Mouse (Mus musculus) liver, embryonic 13.5 days (tissue): Measurements from ENCODE around the gene Gdf7. TPM values are rescaled to one million over a fixed set of nuclear protein-coding genes. Genes with fewer than 3 reads are reported as not detected.

ENCODE experiments used
- ATAC-seq: fragments of 200-750 bp; cut with Nextera tagmentation; 2 replicates; pipeline ENCODE4 v1.8.0; 2017; ENCODE audit warnings: low read depth, mild to moderate bottlenecking, moderate number of reproducible peaks, moderate library complexity
- DNase-seq: peaks from one replicate; pipeline ENCODE4 v3.0.0; 2022
- H3K27ac ChIP-seq: fragments of 300-500 bp; sonication (generic); 2 replicates; pipeline ENCODE4 v1.5.1; 2015; ENCODE audit warnings: moderate library complexity, mild to moderate bottlenecking, inconsistent platforms
- H3K27me3 ChIP-seq: fragments of 300-500 bp; sonication (generic); 2 replicates; pipeline ENCODE4 v1.6.1; 2015; ENCODE audit warnings: mild to moderate bottlenecking, inconsistent platforms
- H3K36me3 ChIP-seq: fragments of 300-500 bp; sonication (generic); 2 replicates; pipeline ENCODE4 v1.6.1; 2015; ENCODE audit warnings: mild to moderate bottlenecking, inconsistent platforms
- H3K4me1 ChIP-seq: fragments of 300-500 bp; sonication (generic); replicated peaks from 2 replicates; pipeline ENCODE4 v1.6.1; 2015; ENCODE audit warnings: inconsistent platforms
- H3K4me2 ChIP-seq: fragments of 300-500 bp; sonication (generic); 2 replicates; pipeline ENCODE4 v1.6.1; 2015; ENCODE audit warnings: inconsistent platforms, mild to moderate bottlenecking, moderate library complexity
- H3K4me3 ChIP-seq: fragments of 300-500 bp; sonication (generic); replicated peaks from 2 replicates; pipeline ENCODE4 v1.5.1; 2015; ENCODE audit warnings: mild to moderate bottlenecking, inconsistent platforms
- H3K9ac ChIP-seq: fragments of 300-500 bp; sonication (generic); 2 replicates; pipeline ENCODE4 v1.6.1; 2015; ENCODE audit warnings: mild to moderate bottlenecking, inconsistent platforms
- H3K9me3 ChIP-seq: fragments of 300-500 bp; sonication (generic); replicated peaks from 2 replicates; pipeline ENCODE4 v1.6.1; 2016; ENCODE audit warnings: inconsistent platforms
- WGBS: fragments of 180-500 bp; shearing (Covaris S2); methylation state at CpG from one replicate; pipeline ENCODE4 v1.1.7; 2015; ENCODE audit not compliant: insufficient replicate concordance; 5-methylcytosine and 5-hydroxymethylcytosine counted together
- polyA plus RNA-seq: library from polyadenylated mRNA; unstranded; fragments of >200 nt; fragmentation: Nextera tagmentation; extraction: Ambion mirVana; gene quantifications from 2 replicates; pipeline ENCODE4 v1.2.1, GENCODE M21; 2015

The Gdf7 gene
- polyA plus RNA-seq, 1 experiment from 2014 or later, result not detected

DNA sequence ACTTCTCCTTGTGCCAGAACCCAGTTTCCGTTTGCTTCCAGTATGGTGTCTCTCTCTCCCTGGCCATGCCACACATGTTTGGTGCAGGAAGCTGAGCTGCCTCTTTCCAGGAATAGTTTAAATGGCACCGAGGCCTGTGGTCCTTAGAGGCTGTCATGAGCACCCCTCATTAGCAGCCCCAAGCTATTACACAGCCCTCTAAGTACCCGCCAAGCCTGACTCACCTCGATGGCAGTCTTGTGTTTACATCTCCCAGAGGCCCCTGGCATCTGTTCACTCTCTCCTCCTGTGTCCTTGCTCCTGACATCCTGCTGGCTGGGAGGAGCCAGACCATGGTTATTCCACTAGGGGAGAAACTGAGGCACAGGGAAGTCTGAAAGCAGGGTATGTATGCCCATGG, 36.7 kb upstream of the Gdf7 start:
- 59% methylated on average over 4 of the region's 4 CpGs for WGBS
- no peak for ATAC-seq
- no peak overlapping the region for H3K4me2 ChIP-seq

DNA sequence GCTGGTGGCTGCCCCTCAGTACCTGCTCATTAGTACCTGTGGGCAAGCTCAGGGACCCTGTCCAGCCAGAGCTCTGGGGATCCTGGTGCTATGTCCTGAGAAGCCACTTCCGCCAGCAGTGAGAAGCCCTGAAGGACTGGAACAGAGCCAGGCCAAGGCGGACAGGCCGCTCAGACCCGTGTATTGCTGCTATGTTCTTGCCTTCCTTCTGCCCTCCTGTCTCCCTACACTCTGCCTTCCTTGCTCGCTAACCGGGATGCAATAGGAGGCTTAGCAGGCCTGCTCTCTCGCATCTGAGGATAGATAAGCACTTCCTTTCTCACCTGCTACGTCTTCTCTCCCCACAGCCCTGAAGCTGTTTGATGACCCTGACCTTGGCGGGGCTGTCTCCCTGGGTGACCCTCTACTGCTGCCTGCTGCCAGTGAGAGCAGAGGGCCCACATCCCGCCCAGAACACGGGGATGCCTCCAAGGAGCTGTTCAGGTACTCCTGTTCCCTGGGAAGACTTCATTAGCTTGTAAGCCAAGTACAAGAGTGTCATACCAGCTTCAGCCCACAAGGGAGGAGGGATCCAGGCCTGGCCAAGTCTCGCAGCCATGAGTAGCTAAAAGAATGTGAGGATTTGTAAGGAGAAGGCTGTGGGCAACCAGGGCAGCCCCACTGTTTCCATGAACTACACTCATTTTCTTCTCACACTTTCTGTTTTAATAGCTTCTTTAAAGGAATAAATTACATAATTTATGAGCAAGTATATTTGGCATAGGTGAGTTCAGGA, 35.7 kb upstream of the Gdf7 start:
- H3K9me3 ChIP-seq, result no peaks in the 10 kb centered on the region
- no peak for DNase-seq
- H3K9ac ChIP-seq, result no peak overlapping the region
- no peak for ATAC-seq
- H3K36me3 ChIP-seq, result peaks cover 13% of the 10 kb centered on the region; the same call in 1 of the 2 replicates
- 68% methylated on average over 12 of the region's 12 CpGs for WGBS
- peaks cover 6% of the 10 kb centered on the region for H3K4me1 ChIP-seq
- no peaks in the 10 kb centered on the region for H3K27me3 ChIP-seq
- H3K4me3 ChIP-seq, result no peak overlapping the region
- H3K27ac ChIP-seq, result no peak overlapping the region
- no peak overlapping the region for H3K4me2 ChIP-seq

More for the DNA sequence above, 36.7 kb upstream of the Gdf7 start:
- Histone ChIP-seq H3K27me3 (no peaks in the 10 kb centered on the region), H3K27ac (no peak overlapping the region), H3K9ac (no peak overlapping the region), H3K4me3 (no peak overlapping the region), H3K36me3 (peaks cover 13% of the 10 kb centered on the region; the same call in 1 of the 2 replicates), H3K4me1 (peaks cover 6% of the 10 kb centered on the region), H3K9me3 (no peaks in the 10 kb centered on the region)
- DNase-seq, result no peak

DNA sequence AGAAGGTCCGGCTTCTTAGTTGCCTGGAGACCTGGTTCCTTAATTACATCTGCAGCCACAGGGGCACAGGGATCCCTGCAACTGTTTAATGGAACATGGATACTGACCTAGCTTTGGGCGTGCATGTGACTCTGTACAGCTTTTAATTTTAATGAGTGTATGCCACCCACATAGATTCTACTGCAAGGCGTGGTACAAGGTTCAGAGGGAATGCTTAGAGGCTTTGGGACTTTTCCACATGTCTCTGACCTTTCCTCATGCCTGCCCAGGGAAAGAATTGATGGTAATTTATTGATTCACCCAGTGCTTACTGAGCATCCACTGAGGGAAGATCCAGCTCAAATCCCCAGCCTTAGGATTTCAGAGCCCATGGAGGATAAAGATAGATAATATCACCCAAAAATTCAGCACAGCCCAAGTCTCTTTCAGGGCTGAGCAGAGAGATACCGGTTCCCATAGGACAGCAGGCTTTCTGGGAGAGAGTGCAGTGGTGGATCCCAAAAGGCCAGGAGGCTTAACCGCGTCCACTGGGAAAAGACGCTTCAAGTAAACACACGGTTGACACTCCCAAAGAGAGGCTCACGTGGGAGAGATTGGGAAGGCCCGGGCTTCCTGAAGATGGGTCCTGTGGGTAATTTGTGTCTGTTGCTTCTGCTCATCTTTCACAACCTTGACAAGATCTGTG, 35.0 kb upstream of the Gdf7 start:
- DNase-seq, result no peak
- no peak overlapping the region for H3K9ac ChIP-seq

DNA sequence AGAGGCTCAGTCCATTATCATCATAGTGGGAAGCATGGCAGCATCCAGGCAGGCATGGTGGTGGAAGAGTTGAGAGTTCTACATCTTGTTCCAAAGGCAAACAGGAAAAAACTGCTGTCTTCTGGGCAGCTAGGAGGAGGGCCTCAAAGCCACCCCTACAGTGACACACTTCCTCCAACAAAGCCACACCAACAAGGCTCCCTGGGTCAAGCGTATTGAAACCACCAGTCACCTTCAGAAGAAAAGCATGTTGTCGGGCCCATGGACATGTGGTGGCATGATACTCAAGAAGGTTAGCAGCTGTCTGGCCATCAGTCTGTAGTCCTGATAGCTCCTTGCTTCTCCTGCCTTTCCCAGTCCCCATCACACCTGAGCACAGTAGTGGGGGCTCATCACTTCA, 33.7 kb upstream of the Gdf7 start:
- Histone ChIP-seq H3K4me3 (no peak overlapping the region), H3K9ac (no peak overlapping the region), H3K4me1 (peaks cover 6% of the 10 kb centered on the region), H3K36me3 (peaks cover 13% of the 10 kb centered on the region; the same call in 1 of the 2 replicates), H3K9me3 (no peaks in the 10 kb centered on the region), H3K4me2 (no peak overlapping the region), H3K27ac (no peak overlapping the region), H3K27me3 (no peaks in the 10 kb centered on the region)
- no peak for ATAC-seq
- WGBS, result 45% methylated on average over 2 of the region's 2 CpGs
- DNase-seq, result no peak

More for the DNA sequence above, 35.0 kb upstream of the Gdf7 start:
- H3K27ac ChIP-seq, result no peak overlapping the region
- H3K4me1 ChIP-seq, result peaks cover 6% of the 10 kb centered on the region
- no peaks in the 10 kb centered on the region for H3K27me3 ChIP-seq
- 81% methylated on average over 10 of the region's 10 CpGs for WGBS
- no peak overlapping the region for H3K4me2 ChIP-seq
- H3K4me3 ChIP-seq, result no peak overlapping the region
- H3K36me3 ChIP-seq, result peaks cover 13% of the 10 kb centered on the region; the same call in 1 of the 2 replicates
- no peak for ATAC-seq
- no peaks in the 10 kb centered on the region for H3K9me3 ChIP-seq

DNA sequence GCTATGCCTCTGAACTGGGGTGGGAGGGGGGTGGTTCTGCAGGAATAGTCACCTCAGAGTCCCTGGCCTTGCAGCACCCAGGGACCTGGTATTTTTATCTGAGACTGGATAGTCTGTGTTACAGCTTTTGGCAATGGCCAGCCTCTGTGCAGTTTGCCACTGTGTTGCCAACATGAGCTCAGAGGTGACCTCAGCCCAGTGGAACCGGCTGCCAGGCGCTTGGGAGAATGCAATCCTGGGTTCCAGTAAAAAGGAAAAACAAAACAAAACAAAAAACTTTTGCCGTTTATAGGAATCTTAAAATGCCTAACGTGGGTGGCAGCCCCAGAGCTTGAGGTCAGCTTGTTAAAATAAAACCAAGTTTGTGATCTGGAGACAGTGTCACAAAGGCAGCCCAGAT, 32.5 kb upstream of the Gdf7 start:
- no peak for DNase-seq

DNA sequence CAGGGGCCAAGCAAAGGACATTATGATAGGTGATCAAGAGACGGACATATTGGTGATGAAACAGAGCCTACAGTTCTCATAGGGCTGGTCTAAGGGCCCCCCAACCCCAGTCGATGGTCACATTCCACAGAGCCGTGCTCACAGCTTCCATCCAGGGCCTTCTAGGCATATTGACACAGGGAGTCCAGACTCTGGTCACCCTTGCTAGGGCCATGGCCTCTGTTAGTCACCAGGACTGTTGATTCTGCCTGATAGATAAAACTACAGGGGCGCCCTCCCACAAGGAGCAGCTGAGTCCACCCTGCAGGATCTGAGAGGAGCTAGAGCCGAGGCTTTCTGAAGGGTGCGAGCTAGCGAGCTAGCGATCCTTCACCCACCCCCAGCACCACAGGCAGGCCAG, 31.9 kb upstream of the Gdf7 start:
- no peak for DNase-seq
- no peak overlapping the region for H3K9ac ChIP-seq

More for the DNA sequence above, 32.5 kb upstream of the Gdf7 start:
- Histone ChIP-seq H3K36me3 (peaks cover 13% of the 10 kb centered on the region; the same call in 1 of the 2 replicates), H3K4me2 (no peak overlapping the region), H3K27ac (no peak overlapping the region), H3K9ac (no peak overlapping the region), H3K4me3 (no peak overlapping the region), H3K4me1 (peaks cover 6% of the 10 kb centered on the region), H3K9me3 (no peaks in the 10 kb centered on the region), H3K27me3 (no peaks in the 10 kb centered on the region)
- WGBS, result 68% methylated on average over 4 of the region's 4 CpGs
- ATAC-seq, result no peak

DNA sequence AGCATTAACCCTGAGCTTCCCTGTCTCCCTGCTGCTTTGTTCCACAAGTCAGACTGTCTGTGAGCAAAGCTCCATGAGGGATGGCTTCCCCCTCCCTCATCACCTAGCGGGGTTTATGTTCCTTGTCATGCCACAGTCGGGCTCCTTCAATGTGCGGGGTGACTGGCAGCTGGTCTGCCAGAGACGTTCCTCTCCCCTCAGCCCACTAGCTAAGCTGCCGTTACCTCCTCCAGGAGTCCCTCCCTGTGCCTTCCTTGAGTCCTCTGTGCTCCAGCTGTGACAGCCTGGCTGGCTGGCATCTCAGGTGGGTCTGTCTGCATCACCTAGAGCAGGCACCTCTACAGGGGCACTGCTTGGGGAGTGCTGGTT, 30.4 kb upstream of the Gdf7 start:
- Histone ChIP-seq H3K27me3 (no peaks in the 10 kb centered on the region), H3K36me3 (peaks cover 4% of the 10 kb centered on the region; the same call in 1 of the 2 replicates), H3K4me2 (no peak overlapping the region), H3K9ac (no peak overlapping the region), H3K9me3 (no peaks in the 10 kb centered on the region), H3K4me1 (peaks cover 6% of the 10 kb centered on the region), H3K4me3 (no peak overlapping the region), H3K27ac (no peak overlapping the region)
- 77% methylated on average over 5 of the region's 5 CpGs for WGBS
- ATAC-seq (no peak), DNase-seq (no peak)

More for the DNA sequence above, 31.9 kb upstream of the Gdf7 start:
- Histone ChIP-seq H3K36me3 (peaks cover 11% of the 10 kb centered on the region; the same call in 1 of the 2 replicates), H3K4me3 (no peak overlapping the region), H3K9me3 (no peaks in the 10 kb centered on the region), H3K27ac (no peak overlapping the region), H3K4me1 (peaks cover 6% of the 10 kb centered on the region), H3K4me2 (no peak overlapping the region), H3K27me3 (no peaks in the 10 kb centered on the region)
- whole genome bisulfite sequencing, result 71% methylated on average over 8 of the region's 8 CpGs
- peak; percentile 69 for ATAC-seq

DNA sequence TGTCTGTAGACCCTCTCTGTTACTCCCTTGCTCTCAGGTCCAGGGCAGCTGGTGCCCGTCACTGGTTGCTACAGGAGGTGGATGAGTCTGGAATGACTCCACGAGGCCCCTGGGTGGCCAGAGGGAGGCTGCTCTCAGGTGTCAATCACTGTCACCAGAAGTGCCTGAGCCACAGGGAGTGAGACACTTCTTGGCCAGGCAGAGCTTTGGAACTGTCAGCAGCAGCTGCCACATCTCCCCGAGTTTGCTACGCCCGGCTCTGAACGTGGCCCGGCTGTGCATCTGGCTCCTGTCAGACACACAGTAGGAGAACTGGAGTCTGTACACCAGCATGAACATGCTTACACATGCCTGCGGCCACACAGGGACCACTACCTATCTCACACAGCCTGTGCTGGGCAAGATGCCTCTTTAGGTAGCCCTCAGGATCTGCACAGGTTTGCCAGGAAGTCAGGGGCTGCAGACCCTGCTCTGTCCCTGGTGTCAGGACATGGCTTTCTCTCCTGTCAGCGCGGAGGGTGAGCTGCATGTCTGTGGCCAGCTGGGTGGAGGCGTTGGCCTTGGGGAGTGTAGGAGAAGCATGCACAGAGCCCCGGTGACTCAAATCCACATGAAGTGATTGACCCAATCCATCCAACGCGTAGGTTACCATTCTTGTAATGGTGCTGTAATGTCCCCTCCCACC, 29.9 kb upstream of the Gdf7 start:
- ATAC-seq, result no peak
- peaks cover 4% of the 10 kb centered on the region; the same call in 1 of the 2 replicates for H3K36me3 ChIP-seq
- H3K4me2 ChIP-seq, result no peak overlapping the region
- no peaks in the 10 kb centered on the region for H3K27me3 ChIP-seq
- DNase-seq, result no peak
- H3K27ac ChIP-seq, result no peak overlapping the region
- no peaks in the 10 kb centered on the region for H3K9me3 ChIP-seq
- no peak overlapping the region for H3K4me3 ChIP-seq
- WGBS, result 71% methylated on average over 14 of the region's 14 CpGs
- no peak overlapping the region for H3K9ac ChIP-seq
- H3K4me1 ChIP-seq, result peaks cover 6% of the 10 kb centered on the region

DNA sequence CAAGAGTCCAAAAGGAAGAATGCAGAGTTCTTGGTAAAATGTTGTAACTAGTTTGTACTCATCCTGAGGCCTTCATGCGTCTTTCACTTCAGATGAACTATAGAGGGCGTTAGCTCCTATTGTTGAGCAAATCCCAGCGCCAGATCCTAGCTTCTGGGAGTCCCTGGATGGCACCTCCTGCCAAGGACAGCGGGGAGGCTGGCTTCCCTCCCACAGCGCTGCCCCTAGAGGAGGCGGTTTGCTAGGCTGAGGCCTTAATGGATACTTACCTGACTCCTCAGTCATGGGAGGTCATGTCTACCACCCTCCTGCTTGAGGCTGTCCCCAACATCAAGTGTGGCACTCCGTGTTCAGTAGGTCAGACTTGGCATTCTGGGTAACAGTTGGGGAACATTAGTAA, 27.5 kb upstream of the Gdf7 start:
- no peak overlapping the region for H3K4me3 ChIP-seq
- no peaks in the 10 kb centered on the region for H3K36me3 ChIP-seq
- no peaks in the 10 kb centered on the region for H3K9me3 ChIP-seq
- DNase-seq (no peak), ATAC-seq (no peak)
- peaks cover 3% of the 10 kb centered on the region; the same call in 1 of the 2 replicates for H3K4me1 ChIP-seq
- no peak overlapping the region for H3K9ac ChIP-seq
- no peak overlapping the region for H3K4me2 ChIP-seq
- H3K27ac ChIP-seq, result no peak overlapping the region
- H3K27me3 ChIP-seq, result no peaks in the 10 kb centered on the region
- WGBS, result 71% methylated on average over 7 of the region's 7 CpGs

DNA sequence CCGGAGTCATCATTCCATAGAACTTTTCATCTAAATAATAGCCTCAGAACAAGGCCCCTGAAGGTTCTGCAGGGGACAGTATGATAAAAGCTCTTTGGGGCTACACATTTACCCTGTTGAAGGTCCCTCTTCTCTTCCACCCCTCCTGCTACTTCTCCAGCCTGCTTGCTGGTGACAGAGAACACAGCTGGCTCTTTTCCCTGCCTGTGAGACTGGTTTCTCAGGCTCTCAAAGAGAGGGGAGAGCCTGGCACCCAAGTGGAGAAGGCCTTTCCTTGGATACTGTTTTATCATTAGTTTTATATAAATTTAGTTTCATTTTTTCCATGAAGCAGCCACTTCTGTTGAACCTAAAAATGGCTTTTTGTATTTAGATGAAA, 25.9 kb upstream of the Gdf7 start:
- WGBS, result 80% methylated on average over 1 of the region's 1 CpGs
- no peak overlapping the region for H3K27ac ChIP-seq
- no peak overlapping the region for H3K4me3 ChIP-seq
- H3K27me3 ChIP-seq, result no peaks in the 10 kb centered on the region
- no peak for ATAC-seq
- no peaks in the 10 kb centered on the region for H3K4me1 ChIP-seq
- H3K9me3 ChIP-seq, result no peaks in the 10 kb centered on the region
- H3K36me3 ChIP-seq, result no peaks in the 10 kb centered on the region
- H3K9ac ChIP-seq, result no peak overlapping the region
- H3K4me2 ChIP-seq, result no peak overlapping the region
- no peak for DNase-seq
